Mouse (Mus musculus): ENCODE measurements around the gene Sec62. TPM values are rescaled to one million over a fixed set of nuclear protein-coding genes. Genes with fewer than 3 reads are reported as not detected.
A peak's percentile ranks its signal among the peaks of the same experiment; 100 is the strongest.

Sec62 gene
- 104 and 107 TPM in 2 replicates for polyA plus RNA-seq (2015; fragmentation: Nextera tagmentation; extraction: Ambion mirVana)

GRCm38 (mm10) chr3:30792737-30793402 is at the start of gene Sec62:
TSS of gene Sec62 (plus strand) at chr3:30792875.
- no peaks in the 10 kb centered on the region for H3K9me3 ChIP-seq
- under 1% methylated on average over 61 of the region's 62 CpGs for WGBS
- peaks cover 7% of the 10 kb centered on the region for H3K4me1 ChIP-seq (replicated peaks)
- peak within 1 kb of the TSS; percentile 77 for H3K4me2 ChIP-seq
- peak within 1 kb of the TSS; percentile 97 for H3K27ac ChIP-seq
- H3K36me3 ChIP-seq: no peaks in the 10 kb centered on the region
- H3K9ac ChIP-seq: peak within 1 kb of the TSS; percentile 98
- no peaks in the 10 kb centered on the region for H3K27me3 ChIP-seq
- peak within 1 kb of the TSS; percentile 97 for H3K4me3 ChIP-seq
- ATAC-seq (ENCODE audit: low FRiP score): peak; percentile 99

GRCm38 (mm10) chr3:30742891-30743290 is 49.8 kb upstream of the Sec62 start:
- Histone ChIP-seq H3K4me2 (no peak overlapping the region), H3K9ac (no peak overlapping the region), H3K36me3 (no peaks in the 10 kb centered on the region), H3K27ac (no peak overlapping the region), H3K27me3 (no peaks in the 10 kb centered on the region), H3K4me3 (no peak overlapping the region), H3K4me1 (replicated peaks) (no peaks in the 10 kb centered on the region), H3K9me3 (0 out of 2 replicates have a peak, but pooled peaks cover 6% of the 10 kb centered on the region)
- WGBS: 90% methylated on average over 7 of the region's 7 CpGs
- no peak for ATAC-seq (ENCODE audit: low FRiP score)

GRCm38 (mm10) chr3:30746006-30746405 is 46.7 kb upstream of the Sec62 start, which contains the start of gene Samd7:
TSS of gene Samd7 (plus strand) at chr3:30746293.
- Histone ChIP-seq H3K4me3 (no peak within 1 kb of the TSS), H3K27me3 (no peaks in the 10 kb centered on the region), H3K27ac (no peak within 1 kb of the TSS), H3K9ac (no peak within 1 kb of the TSS), H3K4me2 (no peak within 1 kb of the TSS), H3K9me3 (0 out of 2 replicates have a peak, but pooled peaks cover 6% of the 10 kb centered on the region), H3K4me1 (replicated peaks) (no peaks in the 10 kb centered on the region), H3K36me3 (no peaks in the 10 kb centered on the region)
- WGBS: 86% methylated on average over 7 of the region's 7 CpGs
- ATAC-seq (ENCODE audit: low FRiP score): no peak

GRCm38 (mm10) chr3:30748316-30748715 is 44.4 kb upstream of the Sec62 start:
- no peak for ATAC-seq (ENCODE audit: low FRiP score)
- Histone ChIP-seq H3K4me3 (no peak overlapping the region), H3K36me3 (no peaks in the 10 kb centered on the region), H3K4me2 (no peak overlapping the region), H3K9ac (no peak overlapping the region), H3K27ac (no peak overlapping the region), H3K9me3 (0 out of 2 replicates have a peak, but pooled peaks cover 6% of the 10 kb centered on the region), H3K4me1 (replicated peaks) (no peaks in the 10 kb centered on the region), H3K27me3 (no peaks in the 10 kb centered on the region)
- 91% methylated on average over 9 of the region's 9 CpGs for WGBS

- Histone ChIP-seq H3K4me2 (no peak overlapping the region), H3K9ac (no peak overlapping the region), H3K4me1 (replicated peaks) (no peaks in the 10 kb centered on the region), H3K27me3 (no peaks in the 10 kb centered on the region), H3K36me3 (no peaks in the 10 kb centered on the region), H3K27ac (no peak overlapping the region), H3K4me3 (no peak overlapping the region), H3K9me3 (no peaks in the 10 kb centered on the region)
- 91% methylated on average over 4 of the region's 4 CpGs for WGBS
- no peak for ATAC-seq (ENCODE audit: low FRiP score)
Measured at GRCm38 (mm10) chr3:30754696-30755095, 38.0 kb upstream of the Sec62 start.

GRCm38 (mm10) chr3:30764877-30765276 is 27.8 kb upstream of the Sec62 start:
- WGBS: 92% methylated on average over 4 of the region's 4 CpGs
- ATAC-seq (ENCODE audit: low FRiP score): no peak
- Histone ChIP-seq H3K4me2 (no peak overlapping the region), H3K4me3 (no peak overlapping the region), H3K27ac (no peak overlapping the region), H3K36me3 (no peaks in the 10 kb centered on the region), H3K9ac (no peak overlapping the region), H3K9me3 (no peaks in the 10 kb centered on the region), H3K27me3 (no peaks in the 10 kb centered on the region), H3K4me1 (replicated peaks) (no peaks in the 10 kb centered on the region)

- no peak overlapping the region for H3K27ac ChIP-seq
- WGBS: 83% methylated on average over 10 of the region's 10 CpGs
- H3K9ac ChIP-seq: no peak overlapping the region
- no peaks in the 10 kb centered on the region for H3K36me3 ChIP-seq
- H3K4me1 ChIP-seq (replicated peaks): no peaks in the 10 kb centered on the region
- H3K4me3 ChIP-seq: no peak overlapping the region
- H3K27me3 ChIP-seq: no peaks in the 10 kb centered on the region
- ATAC-seq (ENCODE audit: low FRiP score): no peak
- no peak overlapping the region for H3K4me2 ChIP-seq
- H3K9me3 ChIP-seq: no peaks in the 10 kb centered on the region
Measured at GRCm38 (mm10) chr3:30765311-30766027, 27.2 kb upstream of the Sec62 start.

- Histone ChIP-seq H3K9me3 (no peaks in the 10 kb centered on the region), H3K27me3 (no peaks in the 10 kb centered on the region), H3K27ac (no peak overlapping the region), H3K9ac (no peak overlapping the region), H3K4me3 (no peak overlapping the region), H3K4me1 (replicated peaks) (no peaks in the 10 kb centered on the region), H3K4me2 (no peak overlapping the region), H3K36me3 (no peaks in the 10 kb centered on the region)
- WGBS: 77% methylated on average over 7 of the region's 7 CpGs
- ATAC-seq (ENCODE audit: low FRiP score): no peak
Measured at GRCm38 (mm10) chr3:30766177-30766576, 26.5 kb upstream of the Sec62 start.

GRCm38 (mm10) chr3:30767271-30767670 is 25.4 kb upstream of the Sec62 start:
- ATAC-seq (ENCODE audit: low FRiP score): no peak
- no peaks in the 10 kb centered on the region for H3K9me3 ChIP-seq
- H3K36me3 ChIP-seq: no peaks in the 10 kb centered on the region
- H3K27me3 ChIP-seq: no peaks in the 10 kb centered on the region
- no peaks in the 10 kb centered on the region for H3K4me1 ChIP-seq (replicated peaks)
- H3K4me2 ChIP-seq: no peak overlapping the region
- H3K27ac ChIP-seq: no peak overlapping the region
- no peak overlapping the region for H3K4me3 ChIP-seq
- no peak overlapping the region for H3K9ac ChIP-seq
- 91% methylated on average over 6 of the region's 6 CpGs for WGBS

- WGBS: 74% methylated on average over 10 of the region's 10 CpGs
- no peak for ATAC-seq (ENCODE audit: low FRiP score)
- H3K4me2 ChIP-seq: no peak overlapping the region
- no peak overlapping the region for H3K4me3 ChIP-seq
- H3K27ac ChIP-seq: no peak overlapping the region
- no peak overlapping the region for H3K9ac ChIP-seq
- no peaks in the 10 kb centered on the region for H3K9me3 ChIP-seq
- H3K27me3 ChIP-seq: no peaks in the 10 kb centered on the region
- H3K4me1 ChIP-seq (replicated peaks): no peaks in the 10 kb centered on the region
- H3K36me3 ChIP-seq: no peaks in the 10 kb centered on the region
Measured at GRCm38 (mm10) chr3:30769755-30770515, 22.7 kb upstream of the Sec62 start.

- WGBS: 98% methylated on average over 1 of the region's 1 CpGs
Measured at GRCm38 (mm10) chr3:30771560-30771959, 21.1 kb upstream of the Sec62 start.

GRCm38 (mm10) chr3:30772631-30773030 is 20.0 kb upstream of the Sec62 start:
- WGBS: 78% methylated on average over 4 of the region's 4 CpGs
- Histone ChIP-seq H3K4me1 (replicated peaks) (no peaks in the 10 kb centered on the region), H3K36me3 (no peaks in the 10 kb centered on the region), H3K9ac (no peak overlapping the region), H3K4me3 (no peak overlapping the region), H3K27me3 (no peaks in the 10 kb centered on the region), H3K27ac (no peak overlapping the region), H3K4me2 (no peak overlapping the region), H3K9me3 (no peaks in the 10 kb centered on the region)
- ATAC-seq (ENCODE audit: low FRiP score): no peak

More at GRCm38 (mm10) chr3:30771560-30771959, 21.1 kb upstream of the Sec62 start:
- ATAC-seq (ENCODE audit: low FRiP score): no peak
- Histone ChIP-seq H3K27ac (no peak overlapping the region), H3K4me1 (replicated peaks) (no peaks in the 10 kb centered on the region), H3K9me3 (no peaks in the 10 kb centered on the region), H3K27me3 (no peaks in the 10 kb centered on the region), H3K36me3 (no peaks in the 10 kb centered on the region), H3K4me2 (no peak overlapping the region), H3K9ac (no peak overlapping the region), H3K4me3 (no peak overlapping the region)

Data from hindbrain, embryonic 13.5 days (tissue).